Mouse (Mus musculus): ENCODE results near the gene Slc26a11.
A peak's percentile ranks its signal among the peaks of the same experiment; 100 is the strongest.

Slc26a11 gene

DNA sequence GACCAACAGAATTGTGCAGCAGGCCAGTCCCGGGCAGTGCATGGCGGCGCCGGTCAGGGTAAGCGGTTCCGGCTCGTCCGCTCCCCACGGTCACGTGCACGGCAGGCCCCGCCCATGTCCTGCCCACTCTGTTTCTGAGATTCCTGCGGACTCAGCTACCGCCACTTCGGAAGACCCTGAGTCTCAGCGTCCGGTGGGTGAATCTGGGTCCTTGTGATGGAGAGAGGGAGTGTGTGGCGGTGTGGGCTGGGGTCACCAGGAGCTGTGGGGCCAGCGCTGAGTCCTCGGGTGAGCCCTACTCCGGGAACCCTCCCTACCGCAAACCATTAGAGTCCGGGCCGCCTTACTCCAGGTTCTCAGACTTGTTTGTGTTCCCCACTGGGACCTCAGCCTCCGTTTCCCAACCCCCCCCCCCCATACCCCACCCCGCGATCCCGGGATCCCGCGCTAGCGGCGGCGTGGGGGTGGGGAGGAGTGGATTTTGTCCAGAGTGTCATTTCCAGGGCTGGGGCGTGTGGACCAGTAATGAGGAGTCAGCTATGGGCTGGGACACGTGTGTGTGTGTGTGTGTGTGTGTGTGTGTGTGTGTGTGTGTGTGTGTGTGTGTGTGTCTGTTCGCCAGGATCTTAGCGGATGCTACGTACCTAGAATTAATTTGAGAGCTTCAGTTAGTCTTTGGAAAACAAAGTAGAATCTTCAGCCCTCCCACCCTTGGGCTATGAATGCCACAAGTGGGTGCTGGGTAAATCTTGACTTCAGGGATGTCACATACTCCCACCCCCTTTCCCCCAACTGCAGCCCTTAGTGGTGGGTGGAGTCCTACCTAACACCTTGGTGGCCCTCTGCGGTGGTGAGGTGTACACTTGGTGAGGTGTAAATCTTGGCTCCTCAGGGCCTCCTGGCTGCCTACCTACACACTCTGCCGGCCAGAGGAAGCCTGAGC lies at the start of gene Slc26a11, which contains the start of gene Sgsh:
Gene Slc26a11 (plus strand): TSS at position 115 of the 943 bp plus-strand sequence.
Gene Sgsh (minus strand): TSS at position 94 of the 943 bp plus-strand sequence.
- DNase-seq (ENCODE audit: low spot score in 2 of 2) = peak; percentile 64 to 75

DNA sequence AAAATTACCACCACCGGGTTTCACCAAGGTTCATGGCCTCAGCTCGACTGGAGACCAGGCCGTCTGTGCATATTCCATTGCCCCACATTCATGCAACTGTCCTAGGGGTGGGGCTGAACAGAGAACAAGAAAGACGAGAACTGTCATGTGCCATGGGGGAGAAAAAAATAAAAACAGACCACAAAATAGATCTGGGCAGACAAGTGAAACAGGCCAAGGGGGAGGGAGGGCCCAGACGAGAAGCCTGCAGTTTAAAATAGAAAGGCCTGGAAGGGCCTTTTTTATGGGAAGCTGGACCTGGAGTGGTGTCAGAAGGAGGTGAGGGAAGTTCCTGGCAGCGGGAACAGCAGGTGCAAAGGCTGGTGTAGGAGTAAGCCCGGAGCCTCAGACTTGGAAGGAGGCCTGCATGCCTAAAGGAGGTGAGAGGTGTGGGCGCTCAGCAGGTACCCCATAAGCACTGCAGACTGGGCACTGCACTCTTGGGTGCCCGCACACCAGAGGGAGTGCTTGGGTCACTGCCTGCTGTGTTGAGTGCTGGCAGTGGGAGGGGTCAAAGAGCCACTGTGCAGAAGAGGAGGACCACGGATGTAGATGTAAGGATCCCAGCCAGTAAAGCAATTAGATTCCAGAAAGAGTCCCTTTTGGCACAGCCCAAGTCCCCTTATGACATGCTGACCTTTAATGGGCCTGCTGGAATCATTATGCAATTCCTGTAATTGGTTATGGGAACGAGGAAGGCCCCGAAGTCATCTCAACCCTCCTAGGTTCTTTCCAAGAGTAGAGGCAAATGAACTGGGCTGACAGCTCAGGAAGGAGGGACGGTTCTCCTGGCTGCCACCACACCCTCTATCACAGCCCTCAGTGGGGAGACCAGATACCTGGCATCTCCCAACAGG lies 48.3 kb upstream of the Slc26a11 start:
- no peak for DNase-seq (ENCODE audit: low spot score in 2 of 2)

DNA sequence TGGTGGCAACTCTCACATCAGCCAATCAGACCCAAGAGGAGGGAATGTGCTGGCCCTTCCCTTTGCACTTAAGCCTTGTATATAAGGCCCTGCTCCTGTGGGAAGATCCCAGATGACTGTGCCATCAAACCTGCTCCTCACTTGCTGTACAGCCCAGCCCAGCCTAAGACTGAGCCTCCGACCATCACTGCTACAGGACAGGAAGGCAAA lies 47.8 kb upstream of the Slc26a11 start, which contains the start of gene Card14:
Gene Card14 (plus strand): TSS at position 111 of the 210 bp plus-strand sequence.
- no peak for DNase-seq (ENCODE audit: low spot score in 2 of 2)

DNA sequence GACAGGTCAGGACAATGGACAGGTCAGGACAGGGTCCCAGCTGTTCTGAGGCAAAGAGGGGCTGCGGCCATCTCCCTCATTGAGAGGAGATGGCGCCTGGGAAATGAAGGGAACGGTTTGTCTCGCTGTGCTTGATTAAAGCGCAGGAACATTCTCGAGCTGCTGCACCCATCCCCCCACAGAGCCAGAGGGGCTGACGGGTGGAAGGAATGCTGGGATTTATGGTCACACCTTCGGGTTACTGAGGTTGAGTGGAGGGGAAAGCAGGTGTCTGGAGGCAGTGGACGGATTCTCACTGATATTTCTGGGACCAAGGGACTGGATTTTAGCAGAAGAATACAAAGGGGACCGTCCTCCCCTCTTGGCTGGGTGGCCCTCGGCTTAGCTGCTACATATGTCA lies 47.4 kb upstream of the Slc26a11 start:
- no peak for DNase-seq (ENCODE audit: low spot score in 2 of 2)

DNA sequence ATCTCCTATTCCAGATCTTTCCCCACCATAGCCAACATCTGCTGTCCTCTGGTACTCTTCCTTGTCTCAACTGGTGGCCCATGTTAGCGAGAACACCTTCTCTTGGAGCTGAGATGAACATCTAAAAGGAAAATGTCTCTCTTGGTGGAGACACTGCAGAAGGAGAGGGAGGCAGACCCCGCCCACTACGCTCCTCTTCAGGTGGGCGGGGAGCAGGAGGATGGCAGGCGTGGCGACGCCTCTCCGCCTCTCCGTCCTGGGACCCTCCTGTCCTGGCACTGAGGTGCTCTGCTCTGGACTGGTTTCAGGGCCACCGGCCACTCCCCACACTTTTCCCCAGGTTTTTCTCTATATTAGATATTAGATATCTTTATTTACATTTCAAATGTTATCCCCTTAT lies 44.7 kb upstream of the Slc26a11 start:
- no peak for DNase-seq (ENCODE audit: low spot score in 2 of 2)

DNA sequence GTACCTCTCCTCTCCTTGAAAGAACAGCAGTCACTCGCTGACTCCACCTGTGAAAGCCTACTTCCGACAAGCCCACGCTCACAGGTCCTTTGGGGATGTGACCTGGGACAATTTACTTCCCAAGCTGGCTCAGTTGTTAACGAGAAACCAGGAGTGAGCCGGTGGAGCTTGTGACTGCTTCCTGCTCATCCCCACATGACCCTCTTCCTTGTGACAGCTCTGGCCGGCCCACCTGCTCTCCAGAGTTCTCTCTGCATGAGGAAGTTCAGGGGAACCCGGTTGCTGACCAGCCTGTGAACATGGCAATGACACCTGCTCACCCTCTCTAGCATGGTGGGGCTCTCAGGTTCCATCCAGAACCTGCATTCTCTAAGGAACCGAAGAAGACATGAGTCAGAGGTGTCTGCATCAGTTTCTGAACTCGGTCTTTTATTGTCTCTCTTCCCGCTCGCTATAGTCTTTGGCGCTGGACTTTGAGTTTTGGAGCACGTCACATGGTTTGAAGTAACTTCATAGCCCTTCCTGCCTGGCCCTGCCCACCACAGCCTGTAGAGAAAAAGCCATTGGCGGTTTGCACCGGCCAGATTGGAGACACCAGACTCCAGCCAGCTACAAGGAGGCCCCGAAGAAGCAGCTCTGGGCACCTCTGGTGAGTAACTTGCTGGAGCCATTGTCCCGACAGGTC lies 41.0 kb upstream of the Slc26a11 start:
- no peak for DNase-seq (ENCODE audit: low spot score in 2 of 2)

DNA sequence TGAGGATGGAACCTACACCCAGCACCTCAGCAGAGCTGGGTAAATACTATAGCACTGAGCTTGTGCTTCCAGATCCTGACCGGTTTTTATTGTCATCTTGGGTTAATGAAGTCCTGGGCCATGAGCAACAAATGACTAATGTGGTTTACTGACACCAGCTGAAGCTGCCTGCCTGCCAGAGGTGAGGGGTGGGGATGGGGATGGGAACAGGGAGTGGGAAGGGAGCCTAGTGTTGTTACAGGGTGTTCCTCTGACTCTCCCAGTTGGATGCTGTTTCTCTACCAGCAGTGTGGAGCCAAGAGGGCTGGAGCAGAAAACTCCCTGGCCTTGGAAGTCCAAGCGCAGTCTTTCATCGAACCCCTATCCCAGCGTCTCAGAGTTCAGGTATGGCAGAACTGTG lies 38.6 kb upstream of the Slc26a11 start:
- DNase-seq (ENCODE audit: low spot score in 2 of 2) = no peak

DNA sequence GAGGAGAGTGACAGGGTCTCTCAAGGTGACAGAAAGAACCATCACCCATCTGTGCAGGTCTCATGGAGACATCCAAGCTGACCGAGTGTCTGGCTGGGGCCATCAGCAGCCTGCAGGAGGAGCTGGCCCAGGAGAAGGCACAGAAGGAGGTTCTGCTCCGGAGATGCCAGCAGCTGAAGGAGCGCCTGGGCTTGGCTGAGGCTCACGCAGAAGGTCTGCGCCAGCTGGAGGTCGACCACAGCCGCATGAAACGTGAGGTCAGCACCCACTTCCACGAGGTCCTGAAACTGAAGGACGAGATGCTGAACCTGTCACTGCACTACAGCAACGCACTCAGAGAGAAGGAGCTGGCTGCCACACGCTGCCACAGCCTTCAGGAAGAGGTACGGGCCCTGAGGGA lies 32.8 kb upstream of the Slc26a11 start:
- no peak for DNase-seq (ENCODE audit: low spot score in 2 of 2)

DNA sequence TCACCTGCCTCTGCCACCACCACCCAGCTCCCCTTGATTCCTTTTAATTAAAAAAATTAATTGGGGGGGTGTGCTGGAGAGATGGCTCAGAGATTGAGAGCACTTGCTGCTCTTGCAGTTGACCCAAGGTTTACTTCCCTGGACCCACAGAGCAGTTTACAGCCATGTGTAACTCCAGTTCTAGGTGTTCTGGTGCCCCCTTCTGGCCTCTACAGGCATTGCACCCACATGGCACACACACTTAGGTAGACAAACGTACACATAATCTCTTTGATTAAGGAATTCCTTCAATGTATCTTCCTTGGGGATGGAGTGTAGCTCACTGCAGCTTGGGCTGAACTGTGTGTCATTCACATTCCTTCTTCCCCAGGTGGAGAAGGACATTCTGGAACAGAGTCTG lies 30.3 kb upstream of the Slc26a11 start:
- DNase-seq (ENCODE audit: low spot score in 2 of 2) = no peak

DNA sequence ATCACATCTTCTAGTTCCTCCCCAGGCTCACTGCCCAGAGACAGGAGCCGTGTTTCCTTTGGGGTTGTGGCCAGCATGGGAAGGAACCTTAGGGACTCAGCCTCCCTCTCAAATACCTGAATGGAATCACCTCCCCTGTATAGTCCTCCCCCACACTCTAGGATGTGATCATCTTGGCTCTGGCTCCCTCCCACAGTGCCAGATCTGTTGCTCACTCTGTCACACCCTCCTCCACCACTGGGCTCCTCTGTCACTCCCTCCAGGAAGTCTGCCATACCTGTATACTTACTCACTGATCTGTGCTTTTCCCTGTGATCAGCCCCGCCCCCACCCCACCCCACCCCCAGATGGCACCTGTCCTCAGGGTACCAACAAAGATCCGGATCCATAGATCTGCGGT lies 24.8 kb upstream of the Slc26a11 start:
- DNase-seq (ENCODE audit: low spot score in 2 of 2) = no peak

DNA sequence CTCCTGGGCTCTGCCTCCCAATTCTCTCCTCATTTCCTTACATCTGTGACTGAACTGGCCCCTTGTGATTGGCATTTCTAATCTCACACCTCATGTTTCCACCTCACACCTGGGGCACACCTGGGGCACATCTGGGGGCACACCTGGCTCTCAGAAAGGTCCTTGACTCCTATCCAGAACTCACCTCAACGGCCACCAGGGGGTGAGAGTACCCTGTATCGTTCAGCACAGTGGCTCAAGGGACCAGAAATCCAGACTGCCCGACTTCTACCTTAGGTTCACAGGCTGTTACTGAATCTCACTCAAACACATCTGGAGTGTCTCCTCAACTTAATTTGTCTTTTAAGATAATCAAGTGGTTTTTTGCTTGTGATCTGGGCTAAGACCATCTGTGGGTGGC lies 23.4 kb upstream of the Slc26a11 start:
- no peak for DNase-seq (ENCODE audit: low spot score in 2 of 2)

DNA sequence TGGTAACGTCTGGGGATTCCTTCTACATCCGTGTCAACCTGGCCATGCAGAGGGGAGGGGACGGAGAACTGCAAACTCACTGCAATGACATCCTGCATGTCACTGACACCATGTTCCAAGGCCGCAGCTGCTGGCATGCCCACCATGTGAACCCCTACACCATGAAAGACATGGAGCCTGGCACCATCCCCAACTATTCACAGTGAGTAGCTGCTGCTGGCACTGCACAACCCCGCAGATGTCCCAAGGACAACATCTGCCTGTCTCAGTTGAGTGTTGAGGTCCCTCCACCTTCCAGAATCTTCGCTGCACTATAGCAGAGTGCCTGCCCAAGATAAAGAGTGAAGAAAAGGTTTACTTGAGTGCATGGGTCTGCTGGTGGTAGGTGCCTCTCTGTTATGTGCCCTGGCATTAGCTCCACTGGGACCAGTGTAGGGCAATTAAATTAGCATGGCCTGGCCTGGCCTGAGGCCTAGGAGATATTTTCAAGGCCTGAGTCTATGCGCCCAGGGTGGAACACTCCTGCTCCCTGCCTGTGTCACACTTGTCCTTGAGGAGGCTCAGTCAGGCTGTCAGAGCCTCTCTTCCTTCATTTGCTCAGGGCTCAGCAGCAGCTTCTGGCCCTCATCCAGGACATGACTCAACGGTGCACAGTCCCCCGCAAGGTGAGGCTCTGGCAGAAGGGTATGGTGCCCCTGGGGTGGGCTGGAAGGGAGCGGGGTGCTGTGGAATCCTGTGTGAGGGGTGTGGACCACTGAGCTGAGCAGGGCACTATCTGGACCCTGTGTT lies 16.9 kb upstream of the Slc26a11 start:
- no peak for DNase-seq (ENCODE audit: low spot score in 2 of 2)

DNA sequence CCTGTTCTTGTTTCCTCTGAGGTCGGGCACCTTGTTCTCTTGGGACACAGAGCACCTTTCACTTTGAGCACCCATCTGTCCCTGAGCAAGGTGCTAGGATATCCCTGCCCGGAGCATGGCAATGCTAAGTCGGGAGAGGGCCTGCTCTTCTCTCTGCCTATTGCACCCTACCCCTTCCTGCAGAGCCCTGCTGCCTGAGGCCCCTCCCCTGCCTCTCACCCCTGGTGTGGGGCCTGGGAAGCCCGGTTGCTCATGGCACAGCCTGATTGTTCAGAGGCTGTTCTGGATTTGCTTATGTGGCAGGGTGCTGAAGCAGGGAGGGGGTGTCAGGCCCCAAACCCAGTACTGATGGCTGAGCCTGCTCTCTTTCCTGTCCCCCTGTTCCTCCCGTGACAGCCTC lies 16.2 kb upstream of the Slc26a11 start:
- no peak for DNase-seq (ENCODE audit: low spot score in 2 of 2)

DNA sequence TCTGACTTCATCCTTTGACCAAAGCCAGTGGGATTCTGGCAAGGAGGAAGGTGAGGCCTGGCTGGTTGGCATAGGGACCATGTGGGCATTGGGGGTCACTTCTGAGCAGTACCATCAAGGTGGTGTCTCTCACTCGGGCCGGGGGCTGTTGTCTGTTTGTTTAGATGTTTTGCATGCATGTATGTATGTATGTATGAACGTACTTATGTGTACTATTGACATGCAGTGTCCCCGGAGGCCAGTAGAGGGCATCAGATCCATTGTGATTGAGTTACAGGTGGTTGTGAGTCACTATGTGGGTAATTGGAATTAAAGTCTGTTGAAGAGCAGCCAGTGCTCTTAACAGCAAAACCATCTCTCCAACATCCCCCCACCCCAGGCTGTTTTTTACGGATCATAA lies 15.7 kb upstream of the Slc26a11 start:
- DNase-seq (ENCODE audit: low spot score in 2 of 2) = peak; percentile 54 to 68

DNA sequence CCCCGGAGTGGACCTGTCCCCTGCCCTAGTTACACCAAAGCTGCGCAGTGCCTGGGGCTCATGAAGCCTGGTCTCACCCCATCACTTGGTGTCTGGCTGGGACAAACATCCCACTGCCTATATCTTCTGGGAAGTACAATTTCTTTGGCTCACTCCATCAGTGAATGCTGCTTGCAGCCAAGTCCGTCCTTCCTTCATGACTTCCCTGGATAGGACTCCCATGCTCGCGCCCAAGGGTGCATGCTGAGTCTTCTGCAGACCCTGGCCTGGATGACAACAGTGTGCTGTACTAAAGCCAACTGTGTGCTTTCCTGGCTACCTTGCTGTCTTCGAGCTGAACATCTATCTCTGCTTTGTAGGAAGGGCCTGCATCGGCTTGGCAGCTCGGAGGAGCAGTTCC lies 11.2 kb upstream of the Slc26a11 start:
- no peak for DNase-seq (ENCODE audit: low spot score in 2 of 2)

DNA sequence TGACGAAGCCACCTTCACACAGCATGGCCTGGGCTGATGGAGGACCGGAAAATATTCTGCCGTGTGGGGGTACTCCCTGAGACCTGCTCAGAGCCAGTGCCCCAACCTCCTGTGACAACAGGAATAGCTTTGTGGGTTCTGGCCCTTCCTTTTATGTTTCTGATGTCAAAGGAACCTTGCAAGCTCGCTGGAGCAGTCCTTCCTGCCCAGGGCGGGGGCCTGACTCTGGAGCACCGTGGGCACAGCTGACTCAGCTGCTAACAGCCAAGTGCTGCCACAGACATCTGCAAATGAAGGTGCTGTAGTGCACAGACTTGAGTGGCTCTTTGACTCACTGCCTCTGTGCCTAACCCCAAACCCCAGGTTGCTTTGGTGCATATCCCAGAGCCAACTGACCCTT lies 10.5 kb upstream of the Slc26a11 start:
- DNase-seq (ENCODE audit: low spot score in 2 of 2) = no peak

DNA sequence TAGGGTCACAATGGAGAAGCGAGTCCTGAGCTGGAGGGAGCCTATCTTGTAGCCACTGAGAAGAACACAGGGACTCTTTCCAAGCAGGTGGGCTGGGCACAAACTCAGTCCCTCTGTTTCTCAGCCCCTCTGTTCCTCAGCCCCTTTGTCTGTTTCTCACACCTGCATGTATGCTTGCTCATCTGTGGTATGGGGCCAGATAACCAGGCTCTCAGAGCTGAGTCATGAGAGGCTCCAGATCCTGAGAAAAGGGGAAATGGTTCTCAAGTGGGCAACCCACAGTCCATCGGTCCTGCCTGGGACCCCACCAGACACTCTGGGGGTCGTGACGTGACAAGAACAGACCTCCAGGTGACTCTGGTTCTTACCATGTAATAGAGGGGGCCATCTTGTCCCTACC lies 8.2 kb upstream of the Slc26a11 start:
- no peak for DNase-seq (ENCODE audit: low spot score in 2 of 2)

DNA sequence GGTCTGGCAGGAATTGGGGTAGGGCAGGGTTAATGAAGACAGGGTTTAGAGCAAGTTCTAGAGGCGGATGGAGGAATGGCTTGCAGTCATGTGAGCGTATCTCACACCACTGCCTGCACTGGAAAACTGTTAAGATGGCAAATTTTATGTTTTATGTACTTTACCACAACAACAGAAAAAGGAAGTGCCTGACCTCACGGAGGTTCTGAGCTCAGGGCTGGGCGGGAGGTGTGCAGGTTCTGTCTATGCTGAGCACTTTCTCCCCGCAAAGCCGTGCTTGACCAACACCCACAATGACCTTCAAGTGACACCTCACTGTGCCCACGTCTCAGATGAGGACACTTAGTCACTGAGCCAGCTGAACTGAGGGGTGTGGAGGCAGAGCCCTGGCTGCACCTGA lies 3.2 kb upstream of the Slc26a11 start:
- no peak for DNase-seq (ENCODE audit: low spot score in 2 of 2)

DNA sequence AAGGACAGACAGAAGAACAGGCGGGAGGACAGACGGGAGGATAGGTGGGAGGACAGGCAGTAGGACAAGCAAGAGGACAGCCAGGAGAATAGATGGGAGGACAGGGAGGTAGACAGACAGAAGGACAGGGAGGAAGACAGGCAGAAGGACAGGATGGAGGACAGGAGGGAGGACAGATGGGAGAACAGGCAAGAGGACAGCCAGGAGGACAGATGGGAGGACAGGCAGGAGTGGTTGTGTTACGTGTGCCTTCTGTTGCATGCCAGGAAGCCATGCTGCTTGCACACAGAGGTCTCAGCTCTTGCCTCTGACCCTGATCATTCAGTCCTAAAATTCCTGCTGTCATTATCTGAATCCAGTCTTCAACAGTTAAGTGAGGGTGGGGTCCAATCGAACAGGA lies 1.4 kb upstream of the Slc26a11 start:
- DNase-seq (ENCODE audit: low spot score in 2 of 2) = no peak

DNA sequence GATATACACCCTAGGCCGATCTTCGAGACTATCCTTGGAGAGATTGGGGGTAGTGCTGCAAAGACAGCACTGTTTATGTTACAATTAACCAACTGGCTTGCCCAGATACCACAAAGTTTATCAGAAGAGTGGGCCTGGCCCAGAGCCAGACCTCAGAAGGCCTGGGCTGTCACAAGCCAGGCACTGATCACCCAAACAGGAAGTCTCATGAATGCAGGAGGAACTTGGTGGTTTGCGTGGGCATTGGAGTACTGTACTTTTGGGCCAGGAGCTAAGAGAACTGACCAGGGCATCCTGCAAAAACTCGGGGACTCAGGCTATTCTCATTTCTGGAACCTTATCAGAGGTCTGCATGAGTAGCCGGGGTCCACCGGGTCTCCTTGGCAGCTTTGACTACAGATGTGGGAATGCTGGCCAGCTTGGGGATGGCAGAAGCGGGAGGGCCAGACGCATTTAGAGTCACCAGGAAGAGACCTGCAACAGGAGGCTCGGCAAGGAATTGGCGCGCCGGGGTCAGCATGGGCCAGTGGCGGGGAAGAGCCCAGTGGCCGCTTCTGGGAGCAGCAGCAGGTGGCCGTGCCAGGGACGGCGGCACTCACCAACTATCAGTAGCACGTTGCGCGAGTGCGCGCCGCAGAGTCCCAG lies 437 bp upstream of the Slc26a11 start:
- DNase-seq (ENCODE audit: low spot score in 2 of 2) = peak; percentile 39 to 53

DNA sequence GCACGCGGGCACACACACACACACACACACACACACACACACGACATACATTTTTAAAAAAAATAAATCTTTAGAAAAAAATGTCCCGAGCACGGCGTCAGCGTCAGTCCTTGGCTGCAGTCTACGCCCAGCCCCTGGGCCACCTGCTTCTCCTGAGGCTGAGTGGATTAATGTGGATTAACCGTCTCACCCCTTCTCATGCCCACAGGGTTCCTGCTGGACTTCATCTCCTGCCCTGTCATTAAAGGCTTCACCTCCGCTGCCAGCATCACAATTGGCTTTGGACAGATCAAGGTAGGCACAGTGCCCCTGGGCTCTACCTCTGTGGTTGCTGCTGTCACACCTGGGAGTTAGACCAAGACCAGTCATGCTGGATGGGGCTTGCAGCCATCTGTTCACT lies 3.7 kb downstream of the Slc26a11 start:
- no peak for DNase-seq (ENCODE audit: low spot score in 2 of 2)
